Mouse (Mus musculus): Measurements from ENCODE around the gene Fras1. TPM values are rescaled to one million over a fixed set of nuclear protein-coding genes. Genes with fewer than 3 reads are reported as not detected.

Gene Fras1
- polyA plus RNA-seq, 1 experiment from 2014 or later: 4.2 TPM

DNA sequence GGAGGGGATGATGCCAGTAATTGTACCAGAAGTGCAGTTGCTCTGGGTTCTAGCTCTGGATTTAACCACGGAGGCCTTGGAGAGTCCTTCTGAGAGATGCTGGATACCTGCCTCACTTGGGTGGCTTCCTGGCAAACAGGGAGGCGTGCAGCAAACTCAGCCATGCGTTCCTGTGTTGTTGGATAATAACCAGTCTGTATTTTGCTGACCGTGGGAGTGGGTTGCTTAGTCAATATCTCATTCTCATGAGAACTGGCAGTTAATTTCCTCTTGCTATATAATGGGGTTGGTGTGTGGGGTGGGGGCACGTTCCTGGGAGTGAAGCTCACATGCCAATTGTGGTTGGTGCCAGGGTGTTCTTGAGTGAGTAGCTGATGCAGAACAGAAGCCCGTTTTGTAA lies 142.6 kb downstream of the Fras1 start:
- WGBS: 73% methylated on average over 6 of the region's 6 CpGs
- no peak overlapping the region for H3K9ac ChIP-seq (ENCODE audit: low read depth, low read length)

DNA sequence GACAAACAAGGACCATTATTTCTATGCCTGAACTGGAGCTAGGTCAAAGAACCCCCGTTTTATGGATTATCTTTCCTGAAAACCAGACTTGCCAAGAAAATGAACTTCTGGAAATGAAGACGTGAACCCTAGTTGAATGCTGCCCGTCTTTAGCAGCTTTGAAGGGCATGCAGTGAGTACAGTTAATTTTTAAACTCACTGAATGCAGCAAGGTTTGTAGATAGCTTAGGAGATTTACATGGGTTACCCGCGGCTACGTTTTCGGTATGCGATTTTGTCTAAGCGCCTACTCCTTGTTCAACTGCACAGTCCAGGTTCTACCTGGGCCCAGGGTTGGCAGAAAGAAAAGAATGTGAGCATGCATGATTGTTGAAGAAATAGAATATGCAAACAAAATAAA lies 147.8 kb downstream of the Fras1 start:
- WGBS: 86% methylated on average over 9 of the region's 9 CpGs
- Histone ChIP-seq H3K4me2 (ENCODE audit: low read length) (no peak overlapping the region), H3K9ac (ENCODE audit: low read depth, low read length) (no peak overlapping the region), H3K27ac (ENCODE audit: low read length) (no peak overlapping the region), H3K4me3 (ENCODE audit: low read depth, low read length) (no peak overlapping the region), H3K4me1 (ENCODE audit: control insufficient read depth, insufficient read depth, low read length) (no peaks in the 10 kb centered on the region), H3K36me3 (ENCODE audit: control insufficient read depth, insufficient read depth, low read length) (no peaks in the 10 kb centered on the region), H3K9me3 (replicated peaks; ENCODE audit: control insufficient read depth, low read length, poor library complexity, severe bottlenecking) (no peaks in the 10 kb centered on the region), H3K27me3 (ENCODE audit: control insufficient read depth, insufficient read depth, low read depth, low read length) (no peaks in the 10 kb centered on the region)
- no peak for ATAC-seq

More for the DNA sequence above, 142.6 kb downstream of the Fras1 start:
- Histone ChIP-seq H3K27me3 (ENCODE audit: control insufficient read depth, insufficient read depth, low read depth, low read length) (no peaks in the 10 kb centered on the region), H3K4me3 (ENCODE audit: low read depth, low read length) (no peak overlapping the region), H3K9me3 (replicated peaks; ENCODE audit: control insufficient read depth, low read length, poor library complexity, severe bottlenecking) (no peaks in the 10 kb centered on the region), H3K4me1 (ENCODE audit: control insufficient read depth, insufficient read depth, low read length) (no peaks in the 10 kb centered on the region; the same call in 1 of the 2 replicates), H3K4me2 (ENCODE audit: low read length) (no peak overlapping the region), H3K27ac (ENCODE audit: low read length) (no peak overlapping the region), H3K36me3 (ENCODE audit: control insufficient read depth, insufficient read depth, low read length) (no peaks in the 10 kb centered on the region)
- peak; percentile 39; the same call in 1 of the 2 replicates for ATAC-seq

DNA sequence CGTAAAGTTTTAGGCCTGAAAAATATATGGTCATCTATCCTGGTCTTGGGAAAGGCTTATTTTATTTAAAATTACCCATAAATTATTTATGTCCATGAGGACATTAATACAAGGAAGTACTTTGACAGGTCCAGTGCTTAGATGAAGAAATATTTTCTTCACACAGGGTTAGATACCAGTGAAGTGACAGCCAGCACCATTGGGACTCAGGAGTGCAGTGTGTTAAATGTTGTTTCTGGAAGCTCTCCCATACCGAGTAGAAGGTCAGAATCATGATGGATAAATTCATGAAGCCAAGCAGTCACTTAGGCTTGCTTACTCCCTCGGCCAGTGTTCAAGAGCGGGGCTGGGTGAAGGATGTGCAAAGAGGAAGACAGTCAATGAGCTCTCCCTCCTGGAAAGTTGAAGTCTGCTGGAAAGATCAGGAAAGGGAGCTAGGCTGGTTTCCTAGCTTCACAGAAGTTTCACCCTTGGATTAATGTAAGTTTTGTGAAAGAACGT lies 149.2 kb downstream of the Fras1 start:
- peaks cover 1% of the 10 kb centered on the region; the same call in 1 of the 2 replicates for H3K4me1 ChIP-seq (ENCODE audit: control insufficient read depth, insufficient read depth, low read length)

DNA sequence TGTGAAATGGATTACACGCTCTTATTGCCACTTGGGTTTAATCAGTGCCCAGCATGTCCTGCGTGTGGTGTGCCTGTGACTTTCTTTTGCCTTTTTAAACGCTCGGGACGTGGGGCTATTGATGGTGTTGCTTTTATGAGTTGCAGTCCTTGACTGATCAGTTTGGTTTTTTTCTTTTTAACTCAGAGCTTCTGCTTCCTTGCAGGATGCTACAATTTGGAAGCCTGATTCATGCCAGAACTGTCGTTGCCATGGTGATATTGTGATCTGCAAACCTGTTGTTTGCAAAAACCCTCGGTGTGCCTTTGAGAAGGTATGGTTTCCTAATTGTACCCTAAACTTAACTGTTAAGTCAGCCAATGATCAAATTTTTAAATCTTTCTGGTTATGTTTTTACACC lies 154.5 kb downstream of the Fras1 start:
- Histone ChIP-seq H3K9ac (ENCODE audit: low read depth, low read length) (no peak overlapping the region), H3K9me3 (replicated peaks; ENCODE audit: control insufficient read depth, low read length, poor library complexity, severe bottlenecking) (no peaks in the 10 kb centered on the region), H3K4me2 (ENCODE audit: low read length) (no peak overlapping the region; the same call in 1 of the 2 replicates), H3K27ac (ENCODE audit: low read length) (peak overlapping the region; percentile 54; the same call in 1 of the 2 replicates), H3K27me3 (ENCODE audit: control insufficient read depth, insufficient read depth, low read depth, low read length) (no peaks in the 10 kb centered on the region), H3K4me3 (ENCODE audit: low read depth, low read length) (no peak overlapping the region), H3K36me3 (ENCODE audit: control insufficient read depth, insufficient read depth, low read length) (no peaks in the 10 kb centered on the region), H3K4me1 (ENCODE audit: control insufficient read depth, insufficient read depth, low read length) (peaks cover 6% of the 10 kb centered on the region)
- ATAC-seq: peak; percentile 60
- 38% methylated on average over 7 of the region's 7 CpGs for WGBS

More for the DNA sequence above, 149.2 kb downstream of the Fras1 start:
- Histone ChIP-seq H3K4me2 (ENCODE audit: low read length) (no peak overlapping the region), H3K27ac (ENCODE audit: low read length) (no peak overlapping the region), H3K9ac (ENCODE audit: low read depth, low read length) (no peak overlapping the region), H3K9me3 (replicated peaks; ENCODE audit: control insufficient read depth, low read length, poor library complexity, severe bottlenecking) (no peaks in the 10 kb centered on the region), H3K27me3 (ENCODE audit: control insufficient read depth, insufficient read depth, low read depth, low read length) (no peaks in the 10 kb centered on the region), H3K36me3 (ENCODE audit: control insufficient read depth, insufficient read depth, low read length) (no peaks in the 10 kb centered on the region), H3K4me3 (ENCODE audit: low read depth, low read length) (no peak overlapping the region)
- 89% methylated on average over 5 of the region's 5 CpGs for WGBS
- ATAC-seq: no peak

DNA sequence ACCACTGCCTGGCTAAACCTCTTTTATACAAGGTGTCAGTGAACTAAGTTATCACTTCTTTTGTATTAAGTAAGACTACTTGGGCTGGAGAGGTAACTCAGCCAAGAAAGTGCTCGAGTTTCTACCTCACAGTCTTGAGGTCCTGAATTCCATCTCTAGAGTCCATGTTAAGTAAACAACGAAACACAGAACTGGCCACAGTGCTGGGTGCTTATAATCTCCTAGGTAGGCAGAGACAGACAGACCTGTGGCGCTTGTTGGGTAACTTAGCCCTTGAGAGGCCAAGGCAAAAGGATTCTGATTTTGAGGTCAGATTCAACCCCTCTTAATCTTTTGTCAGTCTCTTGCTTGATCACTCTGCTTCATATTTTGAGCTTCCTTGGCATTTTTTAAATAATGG lies 156.8 kb downstream of the Fras1 start:
- no peaks in the 10 kb centered on the region for H3K9me3 ChIP-seq (replicated peaks; ENCODE audit: control insufficient read depth, low read length, poor library complexity, severe bottlenecking)
- H3K36me3 ChIP-seq (ENCODE audit: control insufficient read depth, insufficient read depth, low read length): no peaks in the 10 kb centered on the region
- no peak overlapping the region for H3K27ac ChIP-seq (ENCODE audit: low read length)
- ATAC-seq: no peak
- H3K9ac ChIP-seq (ENCODE audit: low read depth, low read length): no peak overlapping the region
- H3K4me1 ChIP-seq (ENCODE audit: control insufficient read depth, insufficient read depth, low read length): peaks cover 6% of the 10 kb centered on the region
- no peak overlapping the region for H3K4me2 ChIP-seq (ENCODE audit: low read length)
- WGBS: 91% methylated on average over 3 of the region's 3 CpGs
- H3K4me3 ChIP-seq (ENCODE audit: low read depth, low read length): no peak overlapping the region
- no peaks in the 10 kb centered on the region for H3K27me3 ChIP-seq (ENCODE audit: control insufficient read depth, insufficient read depth, low read depth, low read length)

DNA sequence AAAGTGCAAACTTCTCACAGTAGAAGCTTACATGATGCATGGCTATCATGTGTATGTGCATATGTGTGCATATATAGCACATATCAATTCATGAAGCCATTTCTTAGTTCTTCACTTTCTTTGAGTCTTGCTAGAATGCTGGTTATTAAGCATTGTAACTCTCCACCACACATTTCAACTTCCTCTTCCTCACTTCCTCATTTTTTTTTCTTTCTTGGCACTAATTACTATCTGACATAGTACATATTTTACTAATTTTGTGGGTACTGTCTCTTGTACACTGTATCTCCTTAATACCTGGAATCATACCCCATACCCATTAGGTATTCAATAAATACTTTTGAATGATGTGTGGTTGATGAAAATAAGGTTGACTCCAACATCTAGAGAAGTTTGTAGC lies 158.2 kb downstream of the Fras1 start:
- Histone ChIP-seq H3K27me3 (ENCODE audit: control insufficient read depth, insufficient read depth, low read depth, low read length) (no peaks in the 10 kb centered on the region), H3K4me1 (ENCODE audit: control insufficient read depth, insufficient read depth, low read length) (peaks cover 6% of the 10 kb centered on the region), H3K4me2 (ENCODE audit: low read length) (no peak overlapping the region), H3K9me3 (replicated peaks; ENCODE audit: control insufficient read depth, low read length, poor library complexity, severe bottlenecking) (no peaks in the 10 kb centered on the region), H3K36me3 (ENCODE audit: control insufficient read depth, insufficient read depth, low read length) (no peaks in the 10 kb centered on the region), H3K27ac (ENCODE audit: low read length) (no peak overlapping the region), H3K9ac (ENCODE audit: low read depth, low read length) (no peak overlapping the region), H3K4me3 (ENCODE audit: low read depth, low read length) (no peak overlapping the region)
- no peak for ATAC-seq

DNA sequence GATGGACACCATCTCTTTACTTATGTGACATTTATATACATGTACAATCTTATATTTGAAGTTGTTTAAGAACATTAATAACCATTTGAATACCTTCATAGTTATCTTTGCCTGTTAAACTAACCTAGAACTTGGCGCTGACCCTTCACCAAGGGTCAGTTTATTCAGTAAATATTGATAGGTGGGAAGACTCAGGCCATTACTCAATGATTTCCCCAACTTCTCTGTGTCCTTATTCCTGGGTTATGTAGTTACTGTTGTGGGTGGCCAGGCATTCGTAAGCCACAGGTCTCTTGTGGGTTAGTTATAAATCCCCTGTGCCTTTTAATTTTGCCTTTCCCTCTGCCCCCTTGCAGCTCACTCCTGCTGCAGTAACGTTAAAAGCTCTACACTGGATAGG lies 162.8 kb downstream of the Fras1 start:
- Histone ChIP-seq H3K27me3 (ENCODE audit: control insufficient read depth, insufficient read depth, low read depth, low read length) (no peaks in the 10 kb centered on the region), H3K4me1 (ENCODE audit: control insufficient read depth, insufficient read depth, low read length) (no peaks in the 10 kb centered on the region), H3K9me3 (replicated peaks; ENCODE audit: control insufficient read depth, low read length, poor library complexity, severe bottlenecking) (no peaks in the 10 kb centered on the region), H3K27ac (ENCODE audit: low read length) (no peak overlapping the region), H3K36me3 (ENCODE audit: control insufficient read depth, insufficient read depth, low read length) (no peaks in the 10 kb centered on the region), H3K4me3 (ENCODE audit: low read depth, low read length) (no peak overlapping the region), H3K9ac (ENCODE audit: low read depth, low read length) (no peak overlapping the region), H3K4me2 (ENCODE audit: low read length) (no peak overlapping the region)
- ATAC-seq: no peak
- WGBS: 91% methylated on average over 3 of the region's 3 CpGs

DNA sequence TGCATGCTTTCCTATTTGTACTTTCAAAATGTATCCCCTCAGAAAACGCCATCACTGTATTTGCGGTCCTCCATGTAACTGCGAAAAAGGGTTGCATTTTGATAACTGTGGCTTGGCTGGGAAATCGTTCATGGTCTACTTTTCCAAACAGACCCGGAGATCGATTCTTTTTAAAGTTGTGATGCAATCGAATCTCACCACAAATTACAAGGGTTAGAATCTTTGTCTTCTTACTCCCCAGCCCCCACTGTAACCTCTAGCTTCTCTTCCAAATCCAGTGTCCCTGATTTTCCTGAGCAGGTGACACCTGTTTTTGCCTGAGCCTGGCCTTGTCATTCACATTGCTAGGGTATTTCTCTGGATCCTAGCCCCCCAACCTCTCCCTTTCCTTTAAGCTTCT lies 163.2 kb downstream of the Fras1 start:
- Histone ChIP-seq H3K9ac (ENCODE audit: low read depth, low read length) (no peak overlapping the region), H3K4me3 (ENCODE audit: low read depth, low read length) (no peak overlapping the region), H3K4me2 (ENCODE audit: low read length) (no peak overlapping the region), H3K27me3 (ENCODE audit: control insufficient read depth, insufficient read depth, low read depth, low read length) (no peaks in the 10 kb centered on the region), H3K9me3 (replicated peaks; ENCODE audit: control insufficient read depth, low read length, poor library complexity, severe bottlenecking) (no peaks in the 10 kb centered on the region), H3K4me1 (ENCODE audit: control insufficient read depth, insufficient read depth, low read length) (no peaks in the 10 kb centered on the region), H3K36me3 (ENCODE audit: control insufficient read depth, insufficient read depth, low read length) (no peaks in the 10 kb centered on the region), H3K27ac (ENCODE audit: low read length) (no peak overlapping the region)
- ATAC-seq: no peak
- WGBS: 95% methylated on average over 7 of the region's 7 CpGs

DNA sequence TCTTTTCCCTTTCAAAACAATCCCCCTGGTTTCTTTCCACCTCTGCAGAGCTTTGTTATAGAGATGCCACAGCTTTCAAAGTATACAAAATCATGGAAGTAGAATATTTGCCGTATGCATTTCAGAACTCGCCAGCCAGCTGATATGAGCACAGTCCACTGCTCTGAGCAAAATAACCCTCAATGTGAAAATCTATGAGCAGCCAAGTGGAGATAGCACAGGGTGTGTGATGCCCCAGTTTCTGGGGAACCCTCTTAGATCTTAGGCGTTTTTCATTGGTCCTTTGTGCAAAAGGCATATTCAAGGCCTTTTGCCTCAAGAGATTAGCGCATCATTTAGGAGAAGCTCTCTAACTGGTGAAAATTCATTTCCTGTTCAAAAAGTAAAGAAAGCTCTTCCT lies 170.4 kb downstream of the Fras1 start:
- WGBS: 75% methylated on average over 4 of the region's 4 CpGs
- H3K4me1 ChIP-seq (ENCODE audit: control insufficient read depth, insufficient read depth, low read length): no peaks in the 10 kb centered on the region
- H3K27ac ChIP-seq (ENCODE audit: low read length): no peak overlapping the region
- H3K9ac ChIP-seq (ENCODE audit: low read depth, low read length): no peak overlapping the region
- no peaks in the 10 kb centered on the region for H3K27me3 ChIP-seq (ENCODE audit: control insufficient read depth, insufficient read depth, low read depth, low read length)
- H3K36me3 ChIP-seq (ENCODE audit: control insufficient read depth, insufficient read depth, low read length): no peaks in the 10 kb centered on the region
- no peak for ATAC-seq
- no peaks in the 10 kb centered on the region for H3K9me3 ChIP-seq (replicated peaks; ENCODE audit: control insufficient read depth, low read length, poor library complexity, severe bottlenecking)
- H3K4me3 ChIP-seq (ENCODE audit: low read depth, low read length): no peak overlapping the region
- no peak overlapping the region for H3K4me2 ChIP-seq (ENCODE audit: low read length)
